Mouse (Mus musculus): ENCODE data around the gene Rbm5.

The Rbm5 gene

GRCm38 (mm10) chr9:107700114-107700571, 70.7 kb downstream of the Rbm5 start:
- no peak for DNase-seq (ENCODE audit: low spot score in 2 of 2)

GRCm38 (mm10) chr9:107699376-107699980, 71.3 kb downstream of the Rbm5 start:
- DNase-seq (ENCODE audit: low spot score in 2 of 2), result no peak

GRCm38 (mm10) chr9:107698611-107699190, 72.1 kb downstream of the Rbm5 start:
- no peak for DNase-seq (ENCODE audit: low spot score in 2 of 2)

- DNase-seq (ENCODE audit: low spot score in 2 of 2), result no peak
These were observed 72.8 kb downstream of the Rbm5 start for GRCm38 (mm10) chr9:107697811-107698521.

- DNase-seq (ENCODE audit: low spot score in 2 of 2), result no peak
These were observed 73.8 kb downstream of the Rbm5 start for GRCm38 (mm10) chr9:107696845-107697610.

GRCm38 (mm10) chr9:107696106-107696479, 74.7 kb downstream of the Rbm5 start:
- no peak for DNase-seq (ENCODE audit: low spot score in 2 of 2)

GRCm38 (mm10) chr9:107695441-107696105, 75.2 kb downstream of the Rbm5 start:
- no peak for DNase-seq (ENCODE audit: low spot score in 2 of 2)

GRCm38 (mm10) chr9:107694627-107695026, 76.2 kb downstream of the Rbm5 start:
- no peak for DNase-seq (ENCODE audit: low spot score in 2 of 2)

GRCm38 (mm10) chr9:107693433-107693987, 77.3 kb downstream of the Rbm5 start:
- no peak for DNase-seq (ENCODE audit: low spot score in 2 of 2)

- no peak for DNase-seq (ENCODE audit: low spot score in 2 of 2)
These were observed 78.0 kb downstream of the Rbm5 start for GRCm38 (mm10) chr9:107692785-107693184.

- no peak for DNase-seq (ENCODE audit: low spot score in 2 of 2)
These were observed 80.4 kb downstream of the Rbm5 start for GRCm38 (mm10) chr9:107690391-107690790.
